Mouse (Mus musculus) liver, embryonic 14.5 days (tissue): Measurements from ENCODE around the gene Magi1. TPM values are rescaled to one million over a fixed set of nuclear protein-coding genes. Genes with fewer than 3 reads are reported as not detected.
A peak's percentile ranks its signal among the peaks of the same experiment; 100 is the strongest.

Experiments used
- ATAC-seq: fragments of 200-750 bp; cut with Nextera tagmentation; 2 replicates; pipeline ENCODE4 v1.8.0; 2017; ENCODE audit warnings: moderate number of reproducible peaks, mild to moderate bottlenecking, moderate library complexity; ENCODE audit not compliant: insufficient read depth
- DNase-seq, 3 experiments: peaks; one replicate each; pipeline ENCODE4 v3.0.0-alpha.2; 2012 to 2013; ENCODE audit warnings: low read depth in 3 of 3, low spot score in 3 of 3
- H3K27ac ChIP-seq: fragments of 300-500 bp; sonication (generic); 2 replicates; pipeline ENCODE4 v1.5.1; 2014; ENCODE audit warnings: moderate library complexity, mild to moderate bottlenecking, control low read depth, inconsistent platforms
- H3K27me3 ChIP-seq: fragments of 300-500 bp; sonication (generic); 2 replicates; pipeline ENCODE4 v1.6.1; 2014; ENCODE audit warnings: mild to moderate bottlenecking, low read length, moderate library complexity; ENCODE audit not compliant: control insufficient read depth, insufficient read depth
- H3K36me3 ChIP-seq: fragments of 300-500 bp; sonication (generic); replicated peaks from 2 replicates; pipeline ENCODE4 v1.6.1; 2014; ENCODE audit warnings: low read depth; ENCODE audit not compliant: control insufficient read depth, insufficient read depth
- H3K4me1 ChIP-seq, 2 experiments: fragments of 200-500 bp in 1 of 2; fragments of 300-500 bp in 1 of 2; sonication (generic) in 1 of 2; replicated peaks; 2 replicates each; pipeline ENCODE4 v1.6.1; 2012 to 2014; ENCODE audit warnings: antibody characterized with exemption in 1 of 2, inconsistent platforms in 1 of 2, low read length in 1 of 2; ENCODE audit not compliant: control insufficient read depth in 2 of 2, insufficient read depth in 2 of 2
- H3K4me2 ChIP-seq: fragments of 300-500 bp; sonication (generic); 2 replicates; pipeline ENCODE4 v1.6.1; 2014; ENCODE audit warnings: low read depth, mild to moderate bottlenecking, control low read depth, moderate library complexity
- H3K4me3 ChIP-seq, 2 experiments: fragments of 200-500 bp in 1 of 2; fragments of 300-500 bp in 1 of 2; sonication (generic) in 1 of 2; 2 replicates each; pipeline ENCODE4 v1.5.1; 2012 to 2014; ENCODE audit warnings: low read depth in 2 of 2, low read length in 2 of 2, mild to moderate bottlenecking in 2 of 2, control low read depth in 1 of 2, inconsistent platforms in 1 of 2, moderate library complexity in 1 of 2; ENCODE audit not compliant: insufficient read depth in 1 of 2
- H3K9ac ChIP-seq: fragments of 300-500 bp; sonication (generic); replicated peaks from 2 replicates; pipeline ENCODE4 v1.6.1; 2014; ENCODE audit warnings: mild to moderate bottlenecking, control low read depth, moderate library complexity
- H3K9me3 ChIP-seq: fragments of 300-500 bp; sonication (generic); 2 replicates; pipeline ENCODE4 v1.6.1; 2016; ENCODE audit warnings: low read length, mixed read lengths; ENCODE audit not compliant: control insufficient read depth
- CTCF ChIP-seq: IDR thresholded peaks from 2 replicates; pipeline ENCODE4 v1.5.1; 2016; ENCODE audit warnings: antibody characterized with exemption, low read depth, control low read depth
- EP300 ChIP-seq: IDR thresholded peaks from 2 replicates; pipeline ENCODE4 v1.6.1; 2016; ENCODE audit warnings: antibody characterized with exemption, low read depth
- WGBS: fragments of 180-500 bp; shearing (Covaris S2); extraction: QIAGEN DNeasy Blood & Tissue Kit; methylation state at CpG from one replicate; pipeline ENCODE4 v1.1.7; 2014; ENCODE audit not compliant: insufficient replicate concordance; 5-methylcytosine and 5-hydroxymethylcytosine counted together
- polyA plus RNA-seq, 2 experiments: library from polyadenylated mRNA; depleted of rRNA in 1 of 2; stranded (reverse) in 1 of 2; unstranded in 1 of 2; fragments of >200 nt; fragmentation: Nextera tagmentation in 1 of 2; extraction: Ambion mirVana in 1 of 2; gene quantifications; 2 replicates each; pipeline versions ENCODE4 v1.2.1 to v1.2.3; 2012 to 2014

Magi1 gene
- polyA plus RNA-seq, 2 experiments: 1.1 to 1.3 TPM

DNA sequence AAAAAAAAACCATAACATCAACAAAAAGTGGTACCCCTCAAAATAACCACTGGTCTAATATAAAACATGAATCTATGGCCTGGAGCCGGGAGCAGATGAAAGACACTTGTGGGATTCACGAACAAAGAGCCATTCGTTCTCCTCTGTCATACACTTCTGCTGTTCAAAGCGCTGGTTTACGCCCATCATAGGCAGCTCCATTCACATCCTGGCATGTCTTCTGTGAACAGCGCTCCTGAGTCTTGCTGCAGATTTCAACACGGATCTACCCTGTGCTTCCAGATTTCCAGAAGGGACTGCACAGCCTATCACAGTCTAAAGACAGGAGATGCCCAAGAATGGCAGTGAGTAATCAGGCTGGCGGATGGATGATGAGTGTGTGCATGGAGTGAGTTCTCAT lies 208.5 kb downstream of the Magi1 start:
- no peak for DNase-seq
- H3K9me3 ChIP-seq: no peaks in the 10 kb centered on the region
- no peak overlapping the region for H3K4me3 ChIP-seq
- no peak for ATAC-seq
- H3K4me2 ChIP-seq: no peak overlapping the region
- H3K9ac ChIP-seq: no peak overlapping the region
- H3K27me3 ChIP-seq: no peaks in the 10 kb centered on the region
- TF ChIP-seq EP300 (no peak), CTCF (no peak)
- no peaks in the 10 kb centered on the region for H3K36me3 ChIP-seq
- no peaks in the 10 kb centered on the region; a peak in 1 of 4 replicates for H3K4me1 ChIP-seq
- no peak overlapping the region for H3K27ac ChIP-seq
- WGBS: 60% methylated on average over 8 of the region's 8 CpGs

DNA sequence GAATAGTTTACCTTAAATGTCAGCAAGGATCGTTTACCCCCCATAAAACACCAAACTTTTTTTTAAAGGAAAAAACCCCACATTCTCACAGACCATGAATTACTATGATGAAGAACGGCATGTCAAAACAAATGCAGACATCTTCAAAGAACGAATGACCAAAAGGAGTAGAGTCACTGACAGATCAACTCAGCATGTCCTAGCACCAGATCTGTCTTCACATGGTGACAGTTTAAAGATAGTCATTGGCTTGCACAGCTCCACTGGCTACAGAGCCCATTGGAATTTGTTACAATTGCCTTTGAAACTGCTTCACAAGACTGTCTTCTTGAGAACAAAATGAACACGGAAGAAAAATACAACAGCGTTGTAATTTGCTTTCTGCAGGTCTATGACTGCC lies 212.0 kb downstream of the Magi1 start:
- Histone ChIP-seq H3K4me3 (no peak overlapping the region), H3K4me2 (no peak overlapping the region), H3K9ac (no peak overlapping the region), H3K27me3 (no peaks in the 10 kb centered on the region), H3K36me3 (no peaks in the 10 kb centered on the region), H3K4me1 (peaks cover 0 to 10% of the 10 kb centered on the region in 2 experiments; a peak in 2 of 4 replicates), H3K9me3 (no peaks in the 10 kb centered on the region), H3K27ac (no peak overlapping the region)
- WGBS: 60% methylated on average over 5 of the region's 5 CpGs
- TF ChIP-seq CTCF (no peak), EP300 (no peak)
- ATAC-seq (no peak), DNase-seq (no peak)

DNA sequence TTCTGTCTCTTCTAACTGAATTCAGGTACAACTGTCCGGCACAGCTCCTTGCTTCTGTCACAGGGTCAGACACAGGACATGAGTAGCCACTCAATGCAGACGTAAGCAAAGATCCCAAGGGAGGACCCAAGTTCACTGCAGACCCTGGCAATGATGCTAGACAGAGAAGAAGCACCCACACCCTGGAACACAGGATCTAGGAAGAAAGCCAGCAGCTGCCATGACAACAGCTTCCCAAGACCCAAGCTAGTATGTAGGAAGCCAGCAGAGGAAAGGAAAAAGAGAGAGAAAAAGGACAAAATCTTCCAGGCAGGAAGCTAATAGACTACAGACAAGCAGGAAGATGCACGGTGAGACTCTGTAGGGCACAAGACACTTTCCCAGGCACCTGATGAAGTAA lies 213.0 kb downstream of the Magi1 start:
- H3K4me3 ChIP-seq: no peak overlapping the region
- no peak overlapping the region for H3K9ac ChIP-seq
- H3K9me3 ChIP-seq: no peaks in the 10 kb centered on the region
- ATAC-seq (no peak), DNase-seq (no peak)
- peaks cover 0 to 10% of the 10 kb centered on the region in 2 experiments; a peak in 2 of 4 replicates for H3K4me1 ChIP-seq
- 54% methylated on average over 3 of the region's 3 CpGs for WGBS
- TF ChIP-seq CTCF: no peak
- no peak for TF ChIP-seq EP300
- H3K4me2 ChIP-seq: no peak overlapping the region
- H3K36me3 ChIP-seq: no peaks in the 10 kb centered on the region
- H3K27ac ChIP-seq: no peak overlapping the region
- no peaks in the 10 kb centered on the region for H3K27me3 ChIP-seq

DNA sequence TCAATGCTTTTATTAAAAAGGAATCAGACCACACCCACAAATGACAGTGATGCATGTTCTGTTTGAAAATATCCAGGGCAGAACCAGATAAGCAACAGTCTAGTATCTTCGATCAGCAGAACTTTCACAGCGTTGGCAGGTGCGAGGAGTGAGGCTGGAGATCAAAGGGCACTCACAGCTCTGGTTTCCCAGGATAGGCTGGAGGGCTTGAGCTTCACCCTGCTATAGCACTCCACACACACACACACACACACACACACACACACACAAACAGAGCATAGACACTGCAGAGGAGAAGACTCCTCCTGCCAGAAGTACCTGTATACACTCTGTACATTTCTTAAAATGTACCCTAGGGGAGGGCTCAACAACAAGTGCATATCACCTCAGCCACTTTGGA lies 214.3 kb downstream of the Magi1 start:
- no peak for DNase-seq
- WGBS: 18% methylated on average over 3 of the region's 3 CpGs

DNA sequence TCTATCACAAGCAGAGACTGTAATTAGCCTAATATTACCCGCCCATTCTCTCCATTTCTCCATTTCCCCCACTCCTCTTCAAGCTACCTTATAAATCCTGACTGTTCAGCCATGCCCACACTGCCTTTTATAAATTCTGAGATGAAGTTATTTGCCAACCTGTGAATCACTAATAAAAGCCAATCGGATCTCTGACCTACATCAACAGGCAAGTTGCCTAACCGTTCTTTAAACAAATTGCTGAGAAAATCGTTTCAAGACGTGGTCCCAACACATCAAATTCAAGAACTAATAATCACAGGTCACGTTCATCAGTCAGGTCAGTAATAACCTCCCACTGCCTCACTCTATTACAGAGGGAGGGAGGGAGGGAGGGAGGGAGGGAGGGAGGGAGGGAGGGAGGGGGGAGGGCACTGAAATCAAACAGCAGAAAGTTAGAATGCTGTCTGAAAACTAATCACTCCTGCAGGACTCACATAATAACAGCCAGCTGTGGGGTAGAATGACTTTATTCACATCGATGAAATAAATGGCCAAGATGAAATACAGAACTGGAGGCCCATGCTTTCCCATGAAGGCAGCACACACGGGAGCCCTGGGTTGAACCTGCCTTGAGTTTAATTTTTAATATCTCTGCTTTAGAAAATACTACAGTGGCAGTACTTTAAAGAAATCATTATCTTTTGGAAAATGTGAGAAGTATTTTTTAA lies 215.8 kb downstream of the Magi1 start:
- Histone ChIP-seq H3K4me2 (no peak overlapping the region), H3K4me3 (no peak overlapping the region), H3K9me3 (no peaks in the 10 kb centered on the region), H3K9ac (no peak overlapping the region), H3K27me3 (no peaks in the 10 kb centered on the region), H3K4me1 (peaks cover 0 to 16% of the 10 kb centered on the region in 2 experiments; a peak in 2 of 4 replicates), H3K27ac (no peak overlapping the region), H3K36me3 (no peaks in the 10 kb centered on the region)
- WGBS: 51% methylated on average over 8 of the region's 8 CpGs
- ATAC-seq (no peak), DNase-seq (no peak)
- TF ChIP-seq EP300 (no peak), CTCF (no peak)

More for the DNA sequence above, 214.3 kb downstream of the Magi1 start:
- Histone ChIP-seq H3K27me3 (no peaks in the 10 kb centered on the region), H3K9ac (no peak overlapping the region), H3K4me1 (peaks cover 0 to 14% of the 10 kb centered on the region in 2 experiments; a peak in 2 of 4 replicates), H3K27ac (no peak overlapping the region), H3K4me3 (no peak overlapping the region), H3K36me3 (no peaks in the 10 kb centered on the region), H3K4me2 (no peak overlapping the region), H3K9me3 (no peaks in the 10 kb centered on the region)
- ATAC-seq: peak; percentile 21; the same call in 1 of the 2 replicates
- peak; percentile 11; the same call in 1 of the 2 replicates for TF ChIP-seq EP300
- no peak for TF ChIP-seq CTCF
